Mouse (Mus musculus) regulatory T cell (primary cell): ENCODE measurements around the gene Cwc25.

ENCODE experiments used
- in situ Hi-C: fragments of 300-600 bp; cut with MboI, MseI; formaldehyde crosslinking; loops from one replicate; pipeline ENCODE4 v1.15.1; 2025; ENCODE audit warnings: high pct_unique_total_duplicates

The Cwc25 gene

DNA sequence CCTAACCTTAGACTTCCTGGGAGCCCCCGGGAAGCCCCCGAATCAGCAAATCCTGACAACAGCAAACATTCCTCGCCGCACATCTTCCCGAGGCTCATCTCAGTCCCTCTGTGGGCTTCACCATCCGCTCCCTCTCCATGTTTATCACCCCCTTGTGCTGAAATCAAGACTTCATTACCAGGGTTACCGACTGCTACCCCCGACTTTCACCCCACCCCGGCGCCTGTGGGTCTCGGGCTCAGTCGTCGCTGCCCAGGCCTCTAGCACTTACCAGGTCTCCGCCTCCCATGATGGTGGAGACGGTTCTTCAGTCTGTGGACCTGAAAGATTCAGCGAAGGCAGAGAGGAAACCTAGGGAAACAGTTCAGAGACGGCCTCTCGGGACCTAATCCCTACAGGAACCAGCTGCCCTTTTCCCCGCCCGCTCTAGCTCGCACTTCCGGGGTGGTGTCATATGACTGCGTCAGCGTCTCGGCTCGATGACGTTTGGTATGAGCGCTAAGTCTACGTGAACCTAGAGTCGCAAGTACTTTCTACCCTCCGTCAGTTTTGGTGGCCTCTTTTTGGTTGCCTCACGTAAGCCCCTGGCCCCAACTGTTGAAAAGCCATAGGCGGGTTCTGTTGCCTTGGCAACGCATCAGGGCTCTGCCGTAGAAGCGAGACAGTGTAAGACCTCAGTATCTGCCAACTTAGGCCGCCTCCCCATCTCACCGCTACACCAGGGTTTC, at the start of gene Cwc25:
TSS of gene Cwc25 (minus strand) at position 403 of the 728 bp plus-strand sequence.
- in situ Hi-C loops: no loop called here

DNA sequence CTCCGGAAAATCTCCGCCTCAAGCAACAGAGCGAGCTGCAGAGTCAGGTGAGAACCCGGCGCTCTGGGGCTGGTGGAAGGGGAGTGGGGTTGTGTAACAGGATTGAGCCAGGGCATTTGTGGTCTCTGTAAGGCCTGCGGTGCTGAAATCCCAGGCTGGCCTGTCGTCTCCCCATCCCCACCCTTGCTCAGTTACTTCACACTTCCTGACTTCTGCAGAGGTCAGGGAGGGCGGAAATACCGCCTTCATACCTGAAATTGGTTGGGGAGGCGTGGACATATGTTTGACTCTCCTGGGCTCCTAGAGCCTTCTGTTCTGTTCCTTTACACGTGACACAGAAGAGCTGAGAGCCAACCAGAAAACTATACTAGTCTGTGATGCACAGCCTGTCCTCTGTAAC, 49.4 kb upstream of the Cwc25 start:
- in situ Hi-C loops: no loop called here

DNA sequence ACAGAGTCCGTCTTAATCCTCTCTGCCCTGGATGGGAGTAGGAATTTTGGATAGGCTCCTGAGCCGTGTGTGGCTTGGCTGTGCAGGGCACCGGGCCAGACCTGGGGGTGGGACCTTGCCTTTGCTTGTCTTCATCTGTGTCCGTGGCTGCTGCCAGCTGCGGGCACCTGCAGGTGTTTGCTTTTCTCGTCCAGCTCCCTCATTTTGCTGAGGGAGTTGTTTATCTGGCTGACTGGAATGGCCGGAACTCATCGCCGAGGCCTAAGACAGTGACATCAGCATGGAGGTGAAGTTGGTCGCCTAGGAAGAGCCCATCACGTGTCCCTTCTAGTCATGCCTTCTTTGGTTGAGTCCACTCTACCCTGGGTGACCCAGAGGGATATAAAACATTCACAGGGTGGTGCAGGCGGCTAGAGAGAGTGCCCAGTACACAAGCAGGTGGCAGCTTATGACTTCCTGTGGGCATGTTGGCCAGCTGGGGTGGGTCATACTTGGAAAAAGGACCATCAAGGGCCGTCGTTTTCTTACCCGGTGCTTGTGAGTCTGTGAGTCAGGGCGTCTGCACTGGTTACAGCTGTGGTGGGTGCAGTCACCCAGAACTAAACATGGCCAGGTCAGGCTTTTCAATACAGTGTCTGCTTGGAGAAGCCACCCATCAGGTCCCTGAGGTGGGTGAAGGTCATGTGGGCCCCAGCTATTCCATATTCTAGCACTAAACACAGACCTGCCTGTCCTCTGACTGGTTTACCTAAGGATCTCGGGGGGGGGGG, 47.6 kb upstream of the Cwc25 start:
- in situ Hi-C loops: no loop called here

DNA sequence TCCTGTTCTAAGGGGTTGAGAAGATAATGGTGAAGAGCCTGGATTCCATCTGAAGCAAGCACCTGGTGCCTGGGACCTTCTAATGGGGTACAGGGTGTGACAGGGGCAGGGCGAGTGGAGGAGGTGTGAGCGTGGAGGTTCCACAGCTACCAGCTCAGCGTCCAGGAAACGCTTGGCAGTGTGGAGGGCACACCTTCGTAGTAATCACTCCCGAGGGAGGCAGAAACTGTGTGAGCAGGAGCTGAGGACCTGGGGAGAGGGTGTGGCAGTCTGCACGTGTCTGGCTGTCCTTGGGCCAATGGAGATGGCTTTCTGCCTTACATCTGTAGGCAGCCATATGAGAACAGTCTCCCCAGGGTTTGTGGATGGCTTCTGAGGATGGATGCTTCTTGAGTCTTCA, 46.7 kb upstream of the Cwc25 start:
- in situ Hi-C loops: no loop called here

DNA sequence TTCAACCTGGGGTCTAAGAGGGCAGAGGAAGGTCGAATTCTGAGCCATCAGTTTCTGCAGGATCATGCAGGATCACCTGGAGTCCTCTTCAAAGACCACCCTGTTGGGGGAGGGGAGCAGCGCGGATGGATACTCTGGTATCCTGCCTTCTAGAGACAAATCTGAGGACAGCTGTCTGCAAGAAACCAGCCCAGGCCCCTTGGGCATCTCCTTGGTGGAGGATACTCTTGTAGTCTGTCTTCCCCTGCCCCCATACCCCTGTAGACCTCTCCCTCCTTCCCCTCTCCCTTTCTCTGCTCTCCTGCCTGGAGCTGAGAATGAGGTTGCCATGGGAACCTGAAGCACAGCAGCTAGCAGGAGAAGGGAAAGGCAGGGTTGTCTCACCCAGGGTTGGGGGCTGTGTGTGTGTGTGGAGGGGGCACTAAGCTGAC, 46.1 kb upstream of the Cwc25 start:
- in situ Hi-C loops: no loop called here

DNA sequence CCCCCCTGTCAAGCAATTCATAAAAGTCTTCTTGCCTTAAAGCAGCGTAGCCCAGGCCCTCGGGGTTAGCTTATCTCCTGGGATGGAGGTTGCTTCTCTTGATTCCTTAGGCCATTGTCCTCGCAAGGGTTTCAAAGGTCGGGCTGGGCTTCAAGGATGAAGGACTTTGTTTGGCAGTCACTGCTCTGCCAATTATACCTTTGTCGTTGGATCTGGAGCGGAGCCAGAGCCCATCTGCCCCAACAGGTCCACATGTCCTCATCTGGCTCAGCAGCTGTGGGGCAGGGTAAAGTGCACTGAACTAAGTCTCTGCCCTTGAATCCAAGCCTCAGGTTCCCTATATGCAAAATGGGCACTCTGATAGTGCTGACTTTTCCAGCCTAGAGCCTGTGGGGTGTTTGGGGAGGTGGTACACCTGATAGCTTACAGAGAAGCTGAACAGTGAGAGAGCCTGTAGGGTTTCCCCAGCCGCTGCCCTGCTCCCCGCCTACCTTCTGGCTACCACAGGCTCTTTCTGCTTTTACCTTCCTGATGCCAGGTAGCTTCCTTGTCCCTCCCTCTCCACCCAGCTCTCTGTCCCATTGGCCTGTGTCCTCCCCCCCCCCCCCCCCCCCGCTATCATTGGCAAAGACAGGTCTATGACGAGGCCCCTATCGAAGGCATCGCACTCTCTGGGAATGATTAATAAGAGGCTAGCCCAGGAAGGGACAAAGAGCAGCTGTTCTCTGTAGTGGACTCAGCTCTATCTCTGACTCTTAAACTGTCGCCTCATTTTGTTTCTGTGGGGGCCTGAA, 45.4 kb upstream of the Cwc25 start:
- in situ Hi-C loops: no loop called here

DNA sequence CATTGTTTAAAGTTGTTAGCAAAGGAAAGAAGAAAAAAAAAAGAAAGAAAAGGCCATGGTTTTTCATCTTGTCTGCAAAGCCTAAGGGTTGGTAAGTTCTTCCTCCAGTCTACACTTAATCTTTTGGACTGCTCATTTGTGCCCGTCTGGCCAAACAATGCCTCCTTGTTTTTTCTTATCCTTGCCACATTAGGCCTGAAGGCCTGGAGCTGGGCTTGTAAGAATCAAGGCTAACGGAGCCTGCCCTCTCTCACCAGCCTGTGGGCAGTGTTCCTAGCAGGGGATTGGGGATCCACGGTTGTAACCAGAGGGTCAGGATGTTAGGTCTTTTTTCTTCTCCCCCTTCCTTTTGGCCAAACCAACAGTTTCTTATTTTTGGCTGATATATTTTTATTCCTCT, 44.6 kb upstream of the Cwc25 start:
- in situ Hi-C loops: no loop called here

DNA sequence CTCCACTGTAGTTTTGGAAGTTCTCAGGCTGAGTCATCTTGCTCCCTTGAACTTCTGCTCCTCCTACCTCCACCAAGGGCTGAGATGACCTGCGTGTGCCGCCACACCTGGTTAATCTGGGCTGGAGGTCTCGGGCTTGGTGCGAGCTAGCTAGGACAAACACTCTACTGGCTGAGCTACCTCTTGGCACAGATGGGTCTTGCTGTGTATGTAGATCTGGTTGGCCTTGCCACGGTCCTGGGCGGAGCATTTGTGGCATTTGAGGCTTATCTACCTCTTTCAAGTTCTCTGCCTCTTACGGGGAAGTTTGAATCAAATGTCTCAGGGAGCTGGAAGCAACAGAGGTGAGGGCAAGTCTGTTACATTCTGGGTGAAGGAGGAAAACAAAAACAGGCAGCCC, 44.0 kb upstream of the Cwc25 start:
- in situ Hi-C loops: no loop called here

DNA sequence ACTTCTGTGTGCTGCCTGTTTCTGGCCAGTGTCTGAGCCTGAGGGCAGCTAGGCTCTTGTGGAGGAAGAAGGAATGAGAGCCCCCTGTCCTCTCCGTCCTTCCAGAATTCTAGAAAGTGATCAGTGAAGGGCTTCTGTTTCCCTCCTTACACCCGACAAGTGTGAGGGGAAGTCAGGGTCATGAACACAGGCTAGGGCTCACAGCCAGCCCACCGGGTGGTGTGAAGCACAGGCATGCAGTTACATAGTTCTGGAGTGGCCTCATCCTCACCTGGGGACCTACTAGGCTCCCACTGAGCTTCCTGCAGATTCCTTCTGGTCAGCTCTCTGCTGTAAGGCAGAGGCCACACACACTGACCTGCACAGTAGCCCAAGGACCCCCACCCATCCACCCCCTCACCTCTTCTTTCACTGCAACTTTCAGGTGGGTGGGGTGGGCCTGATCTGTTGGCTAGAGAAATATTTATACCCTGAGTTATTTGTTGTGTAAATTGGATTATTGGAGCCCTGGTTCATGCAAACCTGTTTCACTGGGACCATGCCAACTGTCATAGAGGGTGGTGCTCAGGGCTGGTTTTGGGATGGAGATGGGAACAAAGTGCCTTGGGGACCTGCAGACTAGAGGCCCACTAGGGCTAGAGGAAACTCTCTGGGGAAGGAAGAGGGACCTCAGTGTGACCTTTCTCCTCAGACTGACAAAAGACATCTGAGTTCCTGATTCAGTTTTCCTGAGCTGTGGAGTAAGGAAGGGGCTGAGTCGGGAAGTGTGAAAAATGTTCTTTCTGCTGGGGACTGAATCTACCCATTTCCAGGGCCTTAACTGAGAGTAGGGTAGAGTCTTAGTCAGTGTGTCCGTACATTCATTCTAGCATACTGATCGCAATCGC, 43.1 kb upstream of the Cwc25 start:
- in situ Hi-C loops: no loop called here

DNA sequence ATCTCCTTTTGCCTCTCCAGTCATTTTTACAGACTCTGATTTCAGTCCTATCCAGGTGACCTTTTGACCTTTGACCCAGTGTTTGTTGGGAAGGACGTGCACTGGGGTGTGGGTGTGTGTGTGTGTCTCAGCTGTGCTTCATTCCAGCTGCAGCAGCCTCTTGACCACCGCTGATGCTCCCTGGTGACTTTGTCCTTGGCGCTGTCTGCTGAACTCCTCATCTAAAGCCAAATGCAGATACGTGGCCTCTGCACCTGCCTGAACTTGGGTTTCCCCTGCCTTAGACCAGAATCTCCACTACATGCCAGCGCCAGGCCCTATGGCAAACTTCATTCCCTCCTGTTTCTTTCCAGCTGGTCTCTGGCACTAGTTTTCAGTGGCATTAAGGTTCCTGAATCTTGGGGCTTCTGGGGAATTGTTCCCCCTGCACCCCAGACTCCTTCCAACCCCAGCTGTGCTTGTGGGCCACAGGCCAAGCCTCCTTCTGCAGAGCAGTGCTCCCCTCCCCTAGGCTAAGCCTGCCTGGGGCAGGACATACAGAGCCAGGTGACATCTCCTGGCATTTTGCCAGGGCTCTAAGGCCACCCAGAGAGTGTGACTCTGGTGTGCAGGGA, 42.4 kb upstream of the Cwc25 start:
- in situ Hi-C loops: no loop called here

DNA sequence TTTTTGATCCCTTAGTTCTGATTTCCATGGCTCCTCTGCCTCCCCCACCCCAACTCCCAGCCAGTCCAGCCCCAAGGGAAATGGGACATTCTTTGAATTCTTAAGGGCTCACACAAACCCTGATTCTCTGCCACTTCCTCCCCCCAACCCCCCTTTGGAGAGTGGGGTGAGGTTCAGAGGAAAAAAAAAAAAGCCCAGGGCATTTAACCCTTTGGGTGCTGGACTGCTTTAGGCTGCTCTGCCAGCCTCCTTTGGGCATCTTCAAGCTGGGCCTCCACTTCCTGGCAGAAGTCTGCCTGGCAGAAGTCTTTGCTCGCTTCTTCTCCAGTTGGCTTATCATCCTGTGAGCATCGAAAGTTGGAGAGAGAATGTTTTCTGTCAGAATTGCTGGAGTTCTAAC, 41.7 kb upstream of the Cwc25 start:
- in situ Hi-C loops: no loop called here

DNA sequence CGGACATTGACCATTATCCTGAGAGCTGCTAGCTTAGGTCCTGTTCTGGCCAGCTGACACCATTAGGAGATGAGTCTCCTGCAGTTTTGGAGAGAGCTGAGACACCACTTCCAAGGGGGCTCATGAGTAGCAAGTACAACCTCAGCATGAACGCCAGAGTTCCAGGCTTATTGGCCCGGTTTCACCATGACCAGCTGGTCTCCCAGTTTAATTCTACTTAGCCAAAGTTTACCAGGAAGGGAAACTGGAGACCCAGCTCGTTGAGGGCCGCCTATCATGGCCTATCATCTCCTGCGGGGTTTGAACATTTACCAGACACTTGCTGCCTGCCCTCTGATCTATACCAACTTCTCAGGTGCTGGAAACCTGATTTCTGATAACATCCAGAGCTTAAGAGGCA, 41.3 kb upstream of the Cwc25 start:
- in situ Hi-C loops: no loop called here

DNA sequence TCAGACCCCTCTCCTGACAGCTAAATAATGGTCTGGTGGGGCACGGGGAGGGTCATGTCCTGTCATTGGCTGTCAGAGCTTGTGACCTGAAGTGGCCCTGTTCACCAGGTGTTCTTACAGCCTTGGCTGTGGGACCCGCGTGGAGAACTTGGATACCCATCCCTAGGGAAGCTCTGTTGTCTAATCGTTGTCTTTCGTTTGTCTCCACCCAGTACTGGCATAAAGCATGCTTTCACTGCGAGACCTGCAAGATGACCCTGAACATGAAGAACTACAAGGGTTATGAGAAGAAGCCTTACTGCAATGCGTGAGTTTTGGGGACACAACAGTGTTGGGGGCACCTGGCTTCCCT, 40.2 kb upstream of the Cwc25 start:
- in situ Hi-C loops: no loop called here

DNA sequence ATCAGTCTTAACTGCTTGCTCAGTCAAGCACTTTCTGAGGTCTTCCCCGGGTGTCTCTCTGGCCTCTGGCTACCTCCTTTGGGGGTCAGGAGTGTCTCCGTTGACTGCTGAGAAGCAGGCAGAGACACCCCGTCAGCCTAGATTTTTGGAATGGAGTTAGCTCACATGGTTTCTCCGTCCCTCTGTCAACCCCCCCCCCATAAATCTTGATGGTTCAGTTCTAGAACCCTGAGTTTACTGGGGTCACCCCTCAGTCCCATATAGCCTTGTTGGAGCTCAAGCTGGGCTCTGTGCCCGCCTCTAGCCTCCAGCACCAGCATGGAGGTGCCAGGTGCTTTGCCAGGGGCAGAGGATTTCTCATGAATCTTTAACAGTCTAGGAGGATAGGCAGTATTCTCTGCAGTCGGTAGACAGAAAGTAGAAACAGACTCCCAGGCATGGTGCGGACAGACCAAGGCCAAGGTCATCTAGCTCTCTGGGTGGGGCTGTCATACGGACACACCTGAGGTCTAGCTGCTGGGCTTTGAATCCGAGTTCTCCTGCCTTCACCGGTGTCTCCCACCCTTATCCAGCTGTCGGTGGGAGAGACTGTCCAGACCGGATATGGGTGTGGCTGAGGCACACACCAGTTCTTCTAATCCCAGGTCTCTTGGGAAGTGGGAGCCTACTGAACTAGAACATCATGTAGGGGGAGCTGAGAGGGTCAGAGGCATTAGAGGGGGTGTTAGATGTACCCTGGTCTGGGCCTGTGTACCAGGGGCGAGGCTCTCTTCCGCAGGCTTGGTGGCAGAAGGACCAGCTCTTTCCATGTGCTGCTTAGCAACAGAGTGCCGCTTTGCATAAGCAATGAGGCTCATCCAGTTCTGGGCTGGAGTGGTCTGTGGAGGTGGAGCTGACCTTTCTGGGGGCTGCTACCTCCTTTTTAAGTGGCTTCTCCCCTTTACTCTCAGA, 39.6 kb upstream of the Cwc25 start:
- in situ Hi-C loops: no loop called here

DNA sequence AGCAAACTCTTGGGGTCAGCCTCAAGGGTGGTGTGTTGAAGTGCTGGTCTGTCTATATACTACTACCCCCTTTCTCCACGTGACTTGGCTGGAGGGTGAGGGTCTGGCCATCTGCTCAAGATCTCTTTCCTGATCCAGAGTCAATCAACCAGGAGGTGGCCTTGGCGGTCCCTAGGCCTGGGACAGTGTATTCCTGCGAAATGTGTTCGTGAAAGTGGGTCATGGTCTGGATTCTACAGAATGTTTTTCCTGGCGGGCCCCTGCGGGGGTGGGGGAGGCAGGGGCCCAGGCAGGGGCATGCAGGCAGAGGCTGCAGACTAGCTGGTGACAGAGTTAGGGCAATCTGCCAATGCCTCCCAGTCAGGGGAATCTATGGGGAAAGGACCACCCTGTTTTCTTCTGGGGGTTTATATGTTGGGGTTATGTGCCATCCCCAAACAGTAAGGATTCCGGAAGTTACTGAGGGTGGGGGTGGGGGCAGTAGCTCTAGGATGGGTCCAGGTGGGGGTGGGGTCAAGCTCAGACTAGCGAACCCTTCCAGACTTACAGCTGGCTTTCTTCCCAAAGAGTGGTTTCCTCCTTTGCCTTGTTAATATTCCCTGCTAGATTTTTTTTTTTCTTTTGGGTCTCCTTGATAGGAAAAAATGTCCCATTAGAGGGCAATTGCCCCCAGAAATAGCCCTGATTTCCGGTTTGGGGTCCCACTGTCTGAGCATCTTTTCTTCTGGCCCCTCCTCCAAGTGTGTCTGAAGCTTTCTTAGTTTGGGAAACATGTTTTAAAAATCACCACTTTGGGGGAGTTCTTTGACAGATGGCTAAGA, 38.7 kb upstream of the Cwc25 start:
- in situ Hi-C loops: loop anchor here (5.0 kb wide), 1 partner anchor 37 kb away; the partner anchor contains the start of gene B230217C12Rik

DNA sequence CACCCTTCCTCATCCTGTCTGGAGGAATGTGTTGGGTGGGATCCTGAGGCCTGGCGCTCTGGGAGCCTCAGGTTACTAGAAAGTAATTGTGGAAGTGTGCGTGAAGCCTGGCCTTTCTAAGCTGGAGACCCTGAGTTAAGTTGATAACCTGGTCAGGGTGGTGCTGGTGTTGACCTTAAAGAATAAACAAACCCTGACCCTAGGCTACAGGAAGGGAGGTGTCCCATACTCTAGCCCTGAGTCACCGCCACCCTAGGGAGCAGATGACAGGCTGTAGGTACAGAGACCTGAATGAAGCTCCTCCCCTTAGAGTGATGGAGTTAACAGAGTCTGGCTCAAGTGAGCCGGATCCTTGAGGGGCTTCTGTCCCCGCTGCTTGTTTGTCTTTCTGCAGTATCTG, 37.5 kb upstream of the Cwc25 start:
- in situ Hi-C loops: loop anchor here (5.0 kb wide), 1 partner anchor 38 kb away; the partner anchor contains the start of gene B230217C12Rik

DNA sequence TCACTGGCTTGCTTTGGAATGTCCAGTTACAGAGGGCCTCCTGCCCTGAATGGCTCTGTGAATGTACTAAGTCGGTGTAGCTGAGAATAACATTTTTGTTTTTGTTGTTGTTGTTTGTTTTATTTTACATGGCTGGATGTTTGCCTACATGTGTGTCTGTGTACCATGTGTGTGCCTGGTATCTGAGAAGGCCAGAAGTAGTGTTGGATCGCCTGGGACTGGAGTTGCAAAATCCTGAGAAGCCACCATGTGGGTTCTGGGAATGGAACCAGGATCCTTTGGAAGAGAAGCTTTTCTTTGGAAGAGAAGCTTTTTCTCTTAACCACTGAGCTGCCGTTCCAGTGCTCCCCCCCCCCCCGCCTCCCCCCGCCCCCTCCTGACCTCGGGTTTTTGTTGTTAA, 36.1 kb upstream of the Cwc25 start:
- in situ Hi-C loops: loop anchor here (5.0 kb wide), 1 partner anchor 40 kb away; the partner anchor contains the start of gene B230217C12Rik

DNA sequence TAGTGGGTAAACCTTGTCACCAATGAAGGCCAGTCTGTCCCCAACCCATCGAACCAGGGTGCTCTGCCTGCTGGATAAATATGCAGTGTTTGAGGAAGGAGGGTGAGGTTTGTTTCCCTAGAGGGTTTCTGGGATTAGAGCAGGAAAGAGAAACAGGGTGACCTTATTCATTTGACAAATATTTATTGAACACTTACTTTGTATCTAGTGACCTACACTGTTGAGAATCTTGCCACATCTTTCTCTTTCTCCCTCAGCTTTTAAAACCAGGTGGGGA, 35.8 kb upstream of the Cwc25 start:
- in situ Hi-C loops: loop anchor here (5.0 kb wide), 1 partner anchor 40 kb away; the partner anchor contains the start of gene B230217C12Rik
